Mouse (Mus musculus) urinary bladder, postnatal 25 days (tissue): ENCODE measurements around the gene Mier3.

Experiments used
- DNase-seq: peaks from one replicate; pipeline ENCODE4 v3.0.0; 2022; ENCODE audit warnings: low spot score

Gene Mier3

DNA sequence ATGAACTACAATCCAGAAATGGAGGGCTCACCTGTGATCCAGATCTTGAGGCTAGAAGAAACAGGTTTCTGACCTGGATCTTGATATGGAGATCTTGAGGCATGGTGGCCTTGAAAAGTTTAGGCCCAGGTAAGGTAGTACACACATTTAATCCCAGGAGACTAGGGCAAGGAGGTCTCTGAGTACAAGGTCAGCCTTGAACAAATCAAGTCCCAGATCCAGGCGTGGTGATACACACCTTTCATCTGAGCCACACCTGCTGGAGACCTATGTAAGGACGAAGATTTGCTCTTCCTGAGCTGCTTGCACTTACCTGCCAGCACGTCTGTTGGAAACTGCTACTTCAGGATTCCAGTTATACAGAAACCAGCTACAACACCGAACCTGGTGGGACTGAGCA, at the start of gene Mier3:
Gene Mier3, plus strand, starts transcription at position 301 of the 400 bp plus-strand sequence.
- no peak for DNase-seq

DNA sequence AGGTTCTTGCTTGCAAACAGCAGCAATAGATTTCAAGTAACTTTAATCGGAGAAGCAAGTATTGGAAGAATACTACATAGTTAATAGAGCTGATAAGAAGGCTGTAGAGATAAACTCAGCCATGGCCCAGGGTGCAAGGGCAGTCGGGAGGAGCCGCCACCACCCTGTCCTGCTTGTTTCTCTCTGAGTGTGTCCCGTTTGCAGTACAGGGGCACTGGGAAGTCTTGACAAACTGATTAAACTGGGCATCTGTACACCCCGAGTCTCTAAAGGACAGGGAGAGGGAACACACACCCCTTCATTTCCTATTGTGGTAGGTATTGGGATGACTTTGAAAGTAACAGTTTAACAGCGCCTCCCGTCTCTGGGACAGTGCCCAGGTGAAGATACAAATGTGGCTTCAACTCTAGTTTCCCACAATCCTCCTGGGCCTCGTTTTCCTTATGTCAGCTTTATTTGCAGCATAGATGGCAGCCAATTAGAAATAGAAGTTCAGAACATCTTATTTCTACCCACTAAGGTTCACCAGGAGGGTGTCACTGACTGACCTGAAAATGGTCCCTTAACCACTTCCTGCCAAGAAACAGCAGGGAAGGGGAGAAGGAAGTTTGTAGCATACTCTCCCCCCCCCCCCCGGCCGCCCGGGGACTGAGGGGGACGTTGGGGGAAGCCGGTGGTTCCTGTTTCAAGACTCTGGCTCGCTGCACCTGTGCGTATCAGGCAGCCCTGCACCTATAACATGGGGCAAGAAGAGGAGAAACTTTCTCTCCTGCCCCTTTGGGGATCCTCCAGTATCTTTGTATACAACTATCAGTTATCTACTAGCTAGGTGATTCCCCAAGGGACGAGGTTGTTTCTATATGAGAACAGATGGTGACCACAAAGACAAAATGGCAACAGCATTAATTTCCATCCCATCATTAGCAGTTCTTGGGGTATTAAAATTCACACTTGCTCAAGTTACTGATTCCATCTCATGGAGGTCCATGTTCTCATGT, 46.3 kb upstream of the Mier3 start:
- no peak for DNase-seq

DNA sequence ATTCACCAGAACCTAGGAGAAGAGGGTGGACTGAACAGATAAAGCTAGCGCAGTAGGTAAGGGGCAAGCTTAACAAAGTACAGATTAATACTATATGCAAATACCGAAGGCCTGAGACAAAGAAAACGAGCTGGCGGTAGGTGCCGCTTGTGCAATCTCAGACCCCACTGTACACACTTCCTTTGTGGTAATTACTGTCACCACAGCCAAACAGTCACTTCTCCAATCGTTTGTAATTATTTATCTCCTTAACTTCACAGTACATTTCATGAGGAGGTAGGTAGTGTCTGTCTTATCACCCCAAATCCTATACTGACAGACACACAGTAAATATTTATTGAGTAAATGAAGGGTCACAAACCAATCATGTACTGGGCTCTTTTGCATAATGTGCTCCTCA, 40.5 kb upstream of the Mier3 start:
- no peak for DNase-seq

DNA sequence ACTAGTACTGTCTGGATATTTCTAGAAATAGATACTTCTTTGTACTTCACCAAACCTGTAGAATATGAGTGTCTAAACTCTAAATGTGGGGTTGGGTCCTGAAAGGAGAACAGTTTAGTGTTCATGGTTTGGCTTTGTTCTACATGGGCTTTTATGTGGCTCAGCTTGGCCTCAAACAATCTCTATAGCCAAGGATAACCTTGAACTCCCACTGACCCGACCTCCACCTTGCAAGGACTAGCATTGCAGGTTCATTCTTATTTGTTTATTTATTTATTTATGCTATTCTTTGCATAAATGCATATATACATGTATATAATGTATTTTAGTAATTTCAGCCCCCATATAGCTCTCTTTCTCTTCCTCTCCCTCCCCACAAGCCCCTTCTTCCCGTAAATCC, 37.1 kb upstream of the Mier3 start:
- no peak for DNase-seq

DNA sequence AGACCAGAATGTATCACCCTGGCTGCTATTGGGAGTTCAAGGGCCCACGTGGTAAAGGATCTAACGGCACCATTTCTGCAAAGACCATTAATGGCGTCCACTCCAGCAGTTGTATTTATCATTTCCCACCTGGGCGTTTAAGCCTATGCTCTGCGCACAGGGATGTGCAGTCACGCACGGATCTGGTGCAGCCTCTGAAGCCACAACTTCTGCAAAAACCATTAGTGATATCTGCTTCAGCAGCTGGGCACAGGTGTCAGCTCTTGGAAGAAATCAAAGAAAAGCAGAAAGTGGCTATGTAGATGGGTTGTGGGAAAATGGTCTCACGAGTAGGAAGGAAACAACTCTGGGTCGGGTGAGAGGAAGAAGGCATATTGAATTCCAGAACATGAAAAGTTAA, 34.6 kb upstream of the Mier3 start:
- no peak for DNase-seq

DNA sequence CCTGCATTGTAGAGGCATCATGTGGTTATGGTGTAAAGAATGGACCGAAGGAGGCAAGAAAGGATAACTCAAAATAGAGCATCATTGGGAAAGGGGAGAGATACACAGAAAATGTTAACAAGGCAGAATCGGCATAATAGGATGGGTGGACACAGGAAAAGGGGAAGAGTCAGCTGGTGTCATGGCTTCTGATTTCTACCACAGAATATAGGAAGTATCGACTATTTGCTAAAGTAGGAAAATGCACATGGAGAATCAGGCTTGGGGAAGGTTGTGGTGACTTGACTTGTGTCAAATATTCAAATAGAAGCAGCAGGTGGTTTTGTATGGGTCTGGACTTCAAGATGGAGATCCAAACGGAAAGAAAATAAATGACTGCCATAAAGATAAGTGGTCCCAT, 33.5 kb upstream of the Mier3 start:
- DNase-seq, result no peak

DNA sequence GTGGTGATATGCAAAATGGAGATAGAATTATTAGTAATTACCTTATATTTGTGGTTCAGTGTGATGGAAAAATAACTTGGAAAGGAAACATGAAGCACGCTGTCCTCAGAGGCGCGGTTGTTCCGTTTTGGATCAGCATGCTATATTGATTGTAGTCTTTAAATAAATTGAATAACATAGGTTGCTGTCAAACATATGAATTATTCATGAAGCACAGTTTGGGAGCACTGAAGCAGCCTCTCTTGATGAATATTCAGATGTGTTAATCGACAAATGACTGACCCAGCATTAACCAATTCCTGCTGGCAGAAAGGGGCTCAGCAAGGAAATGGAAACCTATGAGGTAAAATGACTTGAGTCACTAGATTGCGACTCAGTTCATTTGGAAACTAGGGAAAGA, 29.8 kb upstream of the Mier3 start:
- DNase-seq, result no peak

DNA sequence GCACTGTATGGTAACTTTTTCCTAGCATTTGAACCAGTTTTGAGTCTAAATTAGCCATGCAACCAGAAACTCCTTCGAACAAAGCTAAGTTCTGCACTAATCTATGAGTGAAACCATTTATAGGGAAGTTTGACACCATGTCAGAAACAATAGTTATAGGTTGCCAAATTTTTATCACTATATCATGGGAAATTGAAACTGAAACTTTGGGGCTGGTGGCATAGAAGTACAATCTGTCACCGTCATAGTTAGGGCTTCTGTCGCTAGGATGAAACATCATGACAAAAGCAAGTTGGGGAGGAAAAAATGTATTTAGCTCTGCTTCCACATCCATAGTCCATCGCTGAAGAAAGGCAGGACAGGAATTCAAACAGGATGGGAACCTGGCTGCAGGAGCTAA, 25.5 kb upstream of the Mier3 start:
- no peak for DNase-seq

DNA sequence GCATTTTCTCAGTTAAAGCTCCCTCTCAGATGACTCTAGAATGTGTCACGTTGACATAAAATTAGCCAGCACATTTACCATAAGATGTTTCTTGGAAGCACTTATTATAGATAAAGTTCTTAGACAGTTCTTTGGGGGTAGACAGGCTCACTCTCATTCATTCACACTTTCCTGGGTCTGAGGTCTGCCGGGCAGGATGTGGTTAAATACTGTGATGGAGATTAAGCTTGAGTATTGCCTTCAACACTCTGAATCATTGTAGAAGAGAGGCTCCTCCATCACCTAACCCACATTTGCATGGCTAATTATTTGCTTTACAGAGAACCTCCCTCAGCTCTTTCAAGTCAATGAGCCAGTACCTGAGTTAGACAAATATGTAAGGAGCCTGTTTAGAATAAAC, 24.9 kb upstream of the Mier3 start:
- no peak for DNase-seq

DNA sequence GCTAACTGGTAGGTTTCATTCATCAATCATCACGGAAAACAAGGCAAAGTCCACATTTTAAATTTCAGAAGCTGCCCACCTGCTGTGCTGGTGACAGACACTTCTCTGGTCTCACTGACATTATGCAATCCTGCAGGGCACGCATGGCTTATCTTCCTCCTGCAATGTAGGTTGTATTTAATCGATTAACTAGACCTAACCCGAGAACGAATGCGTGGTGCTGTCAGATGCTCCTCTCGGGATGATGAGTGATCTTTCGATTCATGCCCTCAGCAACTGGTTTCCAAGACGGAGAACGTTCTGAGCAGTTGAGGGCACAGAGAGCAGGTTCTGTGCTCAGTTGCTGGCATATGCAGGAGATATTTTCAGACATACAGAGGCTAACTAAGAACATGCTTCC, 24.5 kb upstream of the Mier3 start:
- DNase-seq, result no peak

DNA sequence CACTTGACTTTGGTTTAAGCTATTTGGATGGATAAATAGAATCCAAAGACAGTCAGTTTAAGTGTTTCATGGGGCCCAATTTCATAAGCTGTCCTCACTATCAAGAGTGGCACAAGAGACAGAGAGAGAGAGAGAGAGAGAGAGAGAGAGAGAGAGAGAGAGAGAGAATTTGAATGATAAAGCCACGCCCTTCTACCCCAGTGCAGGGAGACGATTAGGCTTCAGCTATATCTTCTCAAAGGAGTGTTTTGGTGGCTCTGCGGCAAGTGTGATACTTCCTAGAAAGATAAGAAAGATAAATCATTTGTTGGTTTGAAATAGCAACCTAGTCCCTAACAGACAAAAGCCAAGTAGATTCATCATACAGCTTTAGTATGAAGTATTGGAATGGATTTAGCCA, 24.0 kb upstream of the Mier3 start:
- DNase-seq, result no peak

DNA sequence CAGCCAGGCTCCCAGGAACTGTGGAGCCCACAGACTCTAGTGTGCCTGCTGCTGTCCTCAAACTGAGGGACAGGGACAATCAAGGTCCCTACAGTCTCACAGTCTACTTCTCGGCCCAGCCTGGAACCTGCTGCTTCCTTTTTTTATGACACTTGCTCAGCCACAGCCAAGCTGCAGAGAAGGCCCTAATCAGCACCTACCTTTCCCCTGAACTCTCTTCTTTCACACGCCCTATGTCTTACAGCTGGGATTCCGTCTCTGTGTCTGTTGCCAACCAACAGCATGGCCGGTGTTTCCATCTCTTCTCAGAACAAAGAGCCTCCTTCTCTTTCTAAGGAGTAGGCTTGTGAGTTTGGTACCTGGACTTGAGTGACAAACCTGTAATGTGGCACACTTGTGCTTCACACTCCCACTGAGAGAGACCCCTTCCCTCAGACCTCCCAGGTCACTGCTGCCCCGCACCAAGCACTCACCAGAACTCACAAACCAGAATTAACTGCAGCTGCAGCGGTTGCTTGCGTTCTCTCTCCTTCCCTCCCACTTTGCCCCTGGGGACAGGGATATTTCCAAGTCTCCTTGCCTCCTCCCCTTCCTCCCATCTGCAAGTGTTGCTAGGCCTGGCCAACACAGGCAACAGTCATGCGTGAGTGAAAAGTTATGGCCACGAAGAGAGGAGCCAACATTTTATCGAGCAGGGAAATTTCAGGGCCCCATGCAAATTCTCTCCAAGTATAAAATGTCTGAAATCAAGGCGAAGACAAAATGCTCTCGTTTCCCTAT, 22.1 kb upstream of the Mier3 start:
- DNase-seq, result no peak

DNA sequence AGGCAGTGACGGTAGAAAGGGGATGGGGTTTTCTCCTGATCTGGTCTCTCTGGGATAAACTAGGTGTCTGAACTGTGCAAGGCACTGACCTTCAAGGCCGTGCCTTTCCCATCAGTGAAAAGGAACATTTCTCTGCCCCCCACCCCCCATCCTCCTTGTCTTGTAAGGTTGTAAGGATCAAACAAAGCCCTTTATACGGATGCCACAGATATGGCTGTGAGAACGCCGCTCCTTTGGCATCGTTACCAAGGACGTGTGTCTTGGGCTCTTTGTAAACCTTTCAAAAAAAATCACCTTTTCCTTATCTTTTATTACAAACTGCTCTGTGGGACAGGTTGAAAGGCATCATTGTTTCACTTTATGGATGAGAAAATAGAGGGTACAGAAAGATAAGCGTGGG, 21.3 kb upstream of the Mier3 start:
- DNase-seq, result no peak

DNA sequence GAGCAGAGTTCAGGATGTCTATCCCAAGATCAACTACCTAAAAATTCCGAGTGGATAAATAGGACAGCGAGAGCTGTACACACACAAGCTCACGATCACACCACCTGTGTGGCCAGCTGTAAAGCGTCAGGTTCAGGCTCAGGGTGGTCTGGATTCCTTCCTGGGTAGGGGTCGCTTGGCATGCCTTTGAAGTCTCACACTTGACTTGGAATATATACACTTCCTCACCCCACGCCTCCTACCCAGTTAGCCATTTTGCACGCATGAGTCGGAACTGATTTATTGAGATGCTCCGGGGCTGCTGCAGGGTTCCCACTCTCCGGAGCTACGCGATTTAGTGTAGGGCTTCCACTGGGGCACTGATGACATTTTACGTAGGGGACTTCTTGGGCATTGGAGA, 20.7 kb upstream of the Mier3 start:
- DNase-seq, result no peak

DNA sequence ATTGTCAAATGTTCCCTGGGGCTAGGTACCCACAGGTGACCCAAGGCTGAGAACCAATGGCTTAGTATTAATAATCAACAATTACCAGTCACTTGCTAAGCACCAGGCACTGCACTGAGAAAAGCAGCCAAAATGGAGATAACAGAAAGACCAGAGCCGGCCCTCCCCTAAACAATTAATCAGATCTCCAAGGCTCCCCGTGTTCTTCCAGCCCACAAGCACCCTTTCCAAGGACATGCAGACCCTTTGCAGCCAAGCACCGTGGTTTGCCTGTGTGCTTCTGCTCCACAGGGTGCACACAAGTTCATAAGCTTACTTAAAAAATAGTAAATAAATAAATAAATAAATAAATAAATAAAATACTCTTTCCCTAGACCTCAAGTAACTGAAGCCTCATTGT, 20.2 kb upstream of the Mier3 start:
- DNase-seq, result no peak

DNA sequence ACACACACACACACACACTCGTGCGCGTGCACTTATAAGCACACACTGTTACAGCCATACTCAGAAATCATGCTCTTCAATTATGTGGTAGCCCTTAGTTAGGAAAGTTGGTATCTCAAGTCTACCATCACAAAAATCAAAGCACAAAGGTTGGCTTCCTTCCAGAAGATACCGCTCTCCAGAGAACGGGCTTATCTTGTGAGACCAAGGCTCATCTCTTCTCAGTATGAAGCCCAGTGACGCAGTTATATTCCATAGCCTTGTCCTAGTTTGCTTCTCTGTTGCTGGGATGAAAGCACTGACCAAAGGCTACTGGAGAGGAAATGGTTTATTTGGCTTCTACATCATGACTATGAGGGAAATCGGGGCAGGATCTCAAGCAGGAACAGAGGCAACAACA, 12.8 kb upstream of the Mier3 start:
- no peak for DNase-seq

DNA sequence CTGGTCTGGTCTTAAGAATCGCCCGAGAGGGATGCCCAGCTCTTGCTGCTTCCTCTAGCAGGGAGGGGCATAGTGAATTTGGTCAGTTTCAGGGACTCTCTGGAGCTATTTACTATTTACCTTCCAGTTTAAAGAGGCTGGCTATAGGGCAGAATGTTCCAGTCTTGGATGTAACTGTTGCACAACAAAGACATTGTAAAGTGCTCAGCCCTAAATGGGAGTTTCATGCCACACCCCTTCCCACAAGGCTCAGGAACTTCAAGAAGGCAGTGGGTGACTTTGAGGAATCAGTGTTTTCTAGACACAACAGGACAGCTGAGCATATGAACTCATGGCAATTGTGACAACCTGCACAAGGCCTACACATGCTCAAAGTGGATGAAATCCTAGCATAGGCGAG, 3.9 kb upstream of the Mier3 start:
- no peak for DNase-seq

DNA sequence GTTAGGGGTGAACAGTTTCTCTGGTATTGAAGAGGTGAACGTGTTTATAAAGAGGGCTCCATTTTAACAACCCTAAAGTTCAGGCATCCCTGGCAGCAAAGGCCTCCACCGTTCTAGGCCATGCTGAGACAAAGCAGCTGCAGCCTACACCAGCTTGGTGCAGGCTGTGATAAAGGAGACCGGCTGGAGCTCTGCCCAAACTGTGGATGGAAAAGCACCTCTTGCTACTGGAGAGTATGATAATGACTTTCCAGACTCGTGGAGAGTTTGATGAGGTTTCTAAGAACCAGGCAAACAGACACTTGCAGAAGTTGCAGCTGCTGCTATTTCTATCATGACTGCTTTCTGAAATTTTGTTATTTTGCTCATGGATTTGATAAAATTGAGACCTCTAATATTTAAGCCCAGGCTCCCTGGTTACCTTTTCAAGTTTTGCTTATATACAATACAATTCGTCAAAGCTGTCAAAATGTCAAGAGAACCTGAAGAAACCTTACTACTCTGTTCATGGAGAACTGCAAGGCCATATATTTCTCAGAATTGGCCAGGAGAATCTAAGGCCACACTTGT, 3.4 kb downstream of the Mier3 start:
- no peak for DNase-seq

DNA sequence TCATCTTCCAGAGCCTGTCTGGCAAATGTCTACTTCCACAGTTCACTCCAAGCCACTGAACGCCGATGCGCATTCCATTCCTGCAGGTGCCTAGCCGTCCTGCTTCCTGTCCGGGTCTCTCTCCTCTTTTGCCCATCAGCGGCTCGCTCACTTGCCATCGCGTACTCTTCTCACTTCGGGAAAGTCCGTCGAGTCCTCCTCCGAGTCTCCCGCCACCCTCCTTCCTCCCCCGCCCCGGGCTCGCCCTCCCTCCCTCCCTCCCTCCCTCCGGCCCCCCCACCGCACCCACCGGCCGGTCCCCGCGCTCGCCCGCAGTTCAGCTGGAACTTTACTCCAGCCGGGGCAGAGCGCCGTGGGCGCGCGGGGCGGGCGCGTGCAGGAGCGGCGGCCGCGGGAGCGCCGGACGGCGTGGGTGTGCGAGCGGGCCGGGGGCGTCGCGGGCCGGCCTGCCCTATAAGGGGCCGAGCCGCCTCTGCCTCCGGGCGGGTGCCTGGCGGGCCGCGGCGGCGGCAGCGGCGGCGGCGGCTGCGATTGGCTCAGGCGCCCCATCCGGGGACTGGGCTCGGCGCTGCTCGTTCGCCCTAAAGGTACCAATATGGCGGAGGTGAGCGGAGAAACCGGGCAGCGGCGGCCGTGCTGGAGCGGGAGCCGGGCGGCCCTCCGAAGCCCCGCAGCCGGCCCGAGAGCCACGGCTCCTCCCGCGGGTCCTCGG, 5.1 kb downstream of the Mier3 start:
- peak; percentile 78 for DNase-seq

DNA sequence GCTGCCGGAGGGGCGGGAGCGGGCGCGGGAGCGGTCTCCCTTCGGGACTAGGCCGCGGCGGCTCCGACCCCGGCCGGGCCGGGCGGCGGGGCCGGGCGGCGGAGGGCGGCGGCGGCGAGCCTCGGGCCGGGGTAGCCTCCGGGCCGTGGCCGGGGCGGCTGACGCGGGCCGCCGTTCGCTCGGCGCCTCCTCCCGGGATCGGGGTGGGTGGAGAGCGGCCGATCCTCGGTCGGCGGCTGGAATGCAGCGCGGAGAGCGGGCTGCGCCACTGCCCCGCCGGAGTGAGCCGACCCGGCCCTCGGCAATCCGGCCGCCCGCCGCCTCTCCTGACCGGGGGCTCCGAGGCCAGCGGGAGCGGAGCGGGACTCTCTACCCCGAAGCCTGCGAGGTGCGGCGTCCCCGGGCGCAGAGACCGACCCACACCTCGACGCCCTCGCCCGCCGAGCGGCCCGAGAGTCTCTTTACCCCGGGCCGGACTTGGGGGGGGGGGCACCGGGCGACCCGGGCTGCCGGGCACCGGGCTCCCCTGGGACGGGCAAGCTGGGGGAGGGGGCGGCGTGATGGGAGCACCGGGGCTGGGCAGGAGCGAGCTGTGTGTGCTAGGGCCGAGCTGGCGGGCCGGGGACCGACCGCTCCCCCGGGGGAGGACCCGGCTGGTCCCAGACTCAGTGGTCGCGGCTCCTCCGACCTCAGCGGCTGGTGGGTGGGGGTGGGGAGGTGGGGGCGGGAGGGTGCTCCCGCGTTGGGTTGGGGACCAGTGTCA, 5.9 kb downstream of the Mier3 start:
- DNase-seq, result peak; percentile 13

DNA sequence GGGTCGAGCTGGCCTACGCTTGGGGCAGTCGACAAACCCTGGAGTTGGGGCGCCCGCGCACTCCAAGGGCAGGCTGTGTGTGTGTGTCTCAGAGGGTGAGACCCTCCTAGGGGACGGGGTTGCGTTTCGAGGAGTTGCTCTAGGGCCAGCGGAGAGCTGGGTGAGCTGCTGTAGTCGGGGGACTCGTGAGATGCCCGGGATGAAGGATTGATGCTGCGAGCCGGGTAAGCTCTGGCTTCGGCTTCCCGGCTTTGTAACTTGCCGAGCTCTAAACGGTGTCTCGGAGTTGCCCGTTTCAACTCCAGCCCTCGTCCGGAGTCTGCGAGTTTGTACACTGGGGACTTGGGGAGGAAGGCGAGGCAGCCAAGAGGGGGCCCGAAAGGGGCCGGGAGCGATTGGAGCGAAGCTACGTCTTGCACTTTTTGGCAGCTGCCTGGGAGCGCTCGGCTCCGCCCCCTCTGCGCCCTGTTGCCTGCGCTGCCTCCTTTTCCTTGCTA, 6.6 kb downstream of the Mier3 start:
- peak; percentile 53 for DNase-seq
